Mouse (Mus musculus): ENCODE measurements around the gene Zfp986. TPM values are rescaled to one million over a fixed set of nuclear protein-coding genes. Genes with fewer than 3 reads are reported as not detected.
"Not testable (repeated sequence)": the region's sequence is repeated elsewhere in the genome, so short reads cannot be mapped to it uniquely, and the experiment has no call there.

Zfp986 gene
- total RNA-seq (2014; rRNA removed) (0.27 TPM in 1 of 2 replicates, not detected in the other), polyA plus RNA-seq (2015; fragmentation: Nextera tagmentation; extraction: Ambion mirVana) (not detected in 2 replicates)

DNA sequence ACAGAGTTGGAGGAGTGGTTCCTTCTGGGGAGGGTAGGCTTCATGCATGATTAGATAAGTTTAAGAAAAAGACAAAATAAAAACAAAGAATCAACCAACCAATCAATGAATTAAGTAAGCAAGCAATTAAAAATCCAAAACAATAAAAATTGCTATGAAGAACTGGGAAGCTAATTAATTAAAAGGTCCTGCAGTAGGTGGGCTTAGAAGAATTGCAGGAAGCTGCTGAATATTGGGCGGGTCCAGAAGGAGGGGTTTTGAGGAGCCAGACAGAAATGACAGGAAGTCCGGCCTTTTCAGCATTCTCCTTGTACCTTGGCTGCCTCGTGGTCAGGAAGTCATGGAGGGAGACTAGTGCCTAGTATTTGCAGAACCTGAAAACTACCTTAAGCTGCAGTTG, at the start of gene Zfp986:
Gene Zfp986, plus strand, starts transcription at position 301 of the 400 bp plus-strand sequence.
- H3K4me3 ChIP-seq (ENCODE audit: low read depth, low read length); H3K27me3 ChIP-seq (ENCODE audit: insufficient read depth, low read length); H3K4me2 ChIP-seq (ENCODE audit: low read depth, low read length, poor library complexity, severe bottlenecking); H3K27ac ChIP-seq (ENCODE audit: low read depth, low read length); H3K36me3 ChIP-seq (ENCODE audit: insufficient read depth, low read length); ATAC-seq (ENCODE audit: low FRiP score); H3K4me1 ChIP-seq (ENCODE audit: insufficient read depth, low read length); H3K9ac ChIP-seq (replicated peaks; ENCODE audit: low read length, poor library complexity, severe bottlenecking); H3K9me3 ChIP-seq (ENCODE audit: low read length); DNase-seq (ENCODE audit: low spot score): not testable (repeated sequence)
- WGBS = 80% methylated on average over 3 of the region's 3 CpGs

DNA sequence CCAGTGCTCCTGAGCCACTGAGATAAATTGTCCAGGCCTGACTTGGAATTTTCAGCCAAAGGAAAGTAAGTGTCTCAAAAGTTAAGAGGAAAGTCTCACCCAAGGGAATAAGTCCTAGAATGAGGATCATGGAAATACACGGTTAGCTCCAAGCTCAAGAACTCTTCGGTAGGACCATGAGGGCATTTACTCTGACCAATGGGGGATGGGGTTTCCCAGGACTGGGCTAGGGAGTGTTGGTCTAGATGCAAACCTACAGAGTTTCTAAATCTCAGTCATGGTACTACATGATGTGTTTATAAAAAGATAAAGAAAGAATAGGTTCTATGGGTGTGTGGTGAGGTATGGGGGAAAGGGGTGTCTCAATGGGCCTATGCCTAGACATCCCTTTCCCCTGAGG, 48.6 kb upstream of the Zfp986 start:
- not testable (repeated sequence) for H3K27ac ChIP-seq (ENCODE audit: low read depth, low read length); H3K4me3 ChIP-seq (ENCODE audit: low read depth, low read length); H3K27me3 ChIP-seq (ENCODE audit: insufficient read depth, low read length); H3K9ac ChIP-seq (replicated peaks; ENCODE audit: low read length, poor library complexity, severe bottlenecking); H3K4me2 ChIP-seq (ENCODE audit: low read depth, low read length, poor library complexity, severe bottlenecking); H3K9me3 ChIP-seq (ENCODE audit: low read length); H3K4me1 ChIP-seq (ENCODE audit: insufficient read depth, low read length); ATAC-seq (ENCODE audit: low FRiP score); DNase-seq (ENCODE audit: low spot score); H3K36me3 ChIP-seq (ENCODE audit: insufficient read depth, low read length)
- no CpG with 5 or more reads among the region's 2 CpGs for WGBS

GRCm38 (mm10) chr4:145825606-145826005, 43.0 kb upstream of the Zfp986 start:
- DNase-seq (ENCODE audit: low spot score); H3K4me2 ChIP-seq (ENCODE audit: low read depth, low read length, poor library complexity, severe bottlenecking); H3K36me3 ChIP-seq (ENCODE audit: insufficient read depth, low read length); H3K9me3 ChIP-seq (ENCODE audit: low read length); ATAC-seq (ENCODE audit: low FRiP score); H3K9ac ChIP-seq (replicated peaks; ENCODE audit: low read length, poor library complexity, severe bottlenecking); H3K27ac ChIP-seq (ENCODE audit: low read depth, low read length); H3K4me1 ChIP-seq (ENCODE audit: insufficient read depth, low read length); H3K4me3 ChIP-seq (ENCODE audit: low read depth, low read length); H3K27me3 ChIP-seq (ENCODE audit: insufficient read depth, low read length): not testable (repeated sequence)
- WGBS = 78% methylated on average over 3 of the region's 8 CpGs

- 92% methylated on average over 1 of the region's 14 CpGs for WGBS
- not testable (repeated sequence) for H3K36me3 ChIP-seq (ENCODE audit: insufficient read depth, low read length); H3K27me3 ChIP-seq (ENCODE audit: insufficient read depth, low read length); H3K9ac ChIP-seq (replicated peaks; ENCODE audit: low read length, poor library complexity, severe bottlenecking); H3K27ac ChIP-seq (ENCODE audit: low read depth, low read length); H3K4me2 ChIP-seq (ENCODE audit: low read depth, low read length, poor library complexity, severe bottlenecking); H3K4me1 ChIP-seq (ENCODE audit: insufficient read depth, low read length); H3K4me3 ChIP-seq (ENCODE audit: low read depth, low read length); H3K9me3 ChIP-seq (ENCODE audit: low read length); DNase-seq (ENCODE audit: low spot score)
- peak; percentile 58; the same call in 1 of the 2 replicates for ATAC-seq (ENCODE audit: low FRiP score)
Measured at GRCm38 (mm10) chr4:145831328-145832062, 37.1 kb upstream of the Zfp986 start.

- peak; percentile 29; the same call in 1 of the 2 replicates for ATAC-seq (ENCODE audit: low FRiP score)
- H3K27ac ChIP-seq (ENCODE audit: low read depth, low read length); H3K4me2 ChIP-seq (ENCODE audit: low read depth, low read length, poor library complexity, severe bottlenecking); DNase-seq (ENCODE audit: low spot score); H3K9ac ChIP-seq (replicated peaks; ENCODE audit: low read length, poor library complexity, severe bottlenecking); H3K36me3 ChIP-seq (ENCODE audit: insufficient read depth, low read length); H3K27me3 ChIP-seq (ENCODE audit: insufficient read depth, low read length); H3K4me3 ChIP-seq (ENCODE audit: low read depth, low read length); H3K4me1 ChIP-seq (ENCODE audit: insufficient read depth, low read length): not testable (repeated sequence)
- WGBS = 92% methylated on average over 6 of the region's 18 CpGs
- peaks cover 13% of the 10 kb centered on the region; the same call in 1 of the 2 replicates for H3K9me3 ChIP-seq (ENCODE audit: low read length)
Measured at GRCm38 (mm10) chr4:145836300-145836862, 32.2 kb upstream of the Zfp986 start.

DNA sequence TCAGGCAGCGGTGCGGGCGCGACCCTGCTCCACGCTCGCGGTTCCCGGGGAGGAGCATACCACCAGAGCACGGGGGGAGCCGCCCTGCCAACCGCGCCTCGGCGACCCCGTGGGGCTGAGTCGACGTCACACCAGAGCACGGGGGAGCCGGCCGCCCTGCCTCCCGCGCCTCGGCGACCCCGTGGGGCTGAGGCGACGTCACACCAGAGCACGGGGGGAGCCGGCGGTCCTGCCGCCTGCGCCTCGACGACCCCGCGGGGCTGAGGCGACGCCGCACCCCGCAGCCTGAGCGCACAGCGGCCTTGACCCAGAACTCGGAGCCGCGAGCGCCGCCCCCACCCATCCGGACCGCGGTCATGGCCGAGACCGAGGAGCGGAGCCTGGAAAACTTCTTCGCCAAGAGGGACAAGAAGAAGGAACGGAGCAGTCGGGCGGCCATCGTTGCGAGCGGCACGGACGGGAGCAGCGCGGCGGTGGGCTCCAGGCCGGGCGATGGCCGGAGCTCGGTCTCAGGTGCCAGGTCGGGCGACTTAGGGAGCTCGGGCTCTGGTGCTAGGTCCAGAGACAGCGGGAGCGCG, 31.6 kb upstream of the Zfp986 start:
- not testable (repeated sequence) for H3K27ac ChIP-seq (ENCODE audit: low read depth, low read length); H3K4me3 ChIP-seq (ENCODE audit: low read depth, low read length); DNase-seq (ENCODE audit: low spot score); H3K4me2 ChIP-seq (ENCODE audit: low read depth, low read length, poor library complexity, severe bottlenecking); H3K27me3 ChIP-seq (ENCODE audit: insufficient read depth, low read length); H3K9ac ChIP-seq (replicated peaks; ENCODE audit: low read length, poor library complexity, severe bottlenecking); H3K4me1 ChIP-seq (ENCODE audit: insufficient read depth, low read length); H3K36me3 ChIP-seq (ENCODE audit: insufficient read depth, low read length)
- WGBS = 69% methylated on average over 46 of the region's 75 CpGs
- H3K9me3 ChIP-seq (ENCODE audit: low read length) = peaks cover 13% of the 10 kb centered on the region; the same call in 1 of the 2 replicates
- peak; percentile 82 for ATAC-seq (ENCODE audit: low FRiP score)

- H3K4me2 ChIP-seq (ENCODE audit: low read depth, low read length, poor library complexity, severe bottlenecking); H3K27ac ChIP-seq (ENCODE audit: low read depth, low read length); DNase-seq (ENCODE audit: low spot score); H3K4me3 ChIP-seq (ENCODE audit: low read depth, low read length); H3K9ac ChIP-seq (replicated peaks; ENCODE audit: low read length, poor library complexity, severe bottlenecking); H3K4me1 ChIP-seq (ENCODE audit: insufficient read depth, low read length); H3K9me3 ChIP-seq (ENCODE audit: low read length); H3K36me3 ChIP-seq (ENCODE audit: insufficient read depth, low read length); H3K27me3 ChIP-seq (ENCODE audit: insufficient read depth, low read length): not testable (repeated sequence)
- ATAC-seq (ENCODE audit: low FRiP score) = peak; percentile 64
Measured at GRCm38 (mm10) chr4:145846793-145847192, 21.8 kb upstream of the Zfp986 start.

DNA sequence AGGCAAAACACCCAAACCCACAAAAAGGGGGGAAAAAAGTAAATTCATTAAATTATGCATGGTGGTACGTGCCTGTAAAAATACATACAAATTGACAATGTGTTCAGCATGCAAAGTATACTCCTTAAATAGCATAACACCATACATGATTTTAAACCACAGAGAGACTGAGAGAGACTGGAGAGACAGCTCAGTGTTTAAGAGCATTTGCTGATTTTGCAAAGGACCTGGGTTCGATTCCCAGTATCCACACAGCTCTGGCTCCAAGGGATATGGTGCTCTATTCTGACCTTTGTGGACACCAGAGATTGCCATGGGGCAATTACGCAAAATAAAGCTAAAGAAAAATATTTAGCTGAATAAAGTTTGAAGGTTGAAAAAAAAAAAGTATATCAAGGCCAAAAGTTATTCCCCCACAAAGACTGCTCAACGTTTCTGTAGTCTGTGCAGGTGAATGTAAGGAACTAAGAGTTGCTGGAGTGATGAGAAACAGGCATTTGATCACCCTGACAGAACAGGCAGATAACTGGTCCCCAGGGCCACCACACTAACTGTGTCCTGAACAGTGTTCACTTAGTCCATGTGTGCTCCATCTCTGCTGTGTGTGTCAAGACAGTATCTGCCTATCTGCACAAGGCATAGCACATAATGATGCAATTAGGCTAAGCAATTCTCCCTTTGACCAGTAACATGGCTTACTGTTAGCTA, 20.3 kb upstream of the Zfp986 start:
- H3K9me3 ChIP-seq (ENCODE audit: low read length); H3K36me3 ChIP-seq (ENCODE audit: insufficient read depth, low read length); H3K4me2 ChIP-seq (ENCODE audit: low read depth, low read length, poor library complexity, severe bottlenecking); H3K9ac ChIP-seq (replicated peaks; ENCODE audit: low read length, poor library complexity, severe bottlenecking); H3K27ac ChIP-seq (ENCODE audit: low read depth, low read length); H3K4me3 ChIP-seq (ENCODE audit: low read depth, low read length); H3K4me1 ChIP-seq (ENCODE audit: insufficient read depth, low read length); DNase-seq (ENCODE audit: low spot score); H3K27me3 ChIP-seq (ENCODE audit: insufficient read depth, low read length): not testable (repeated sequence)
- peak; percentile 18; the same call in 1 of the 2 replicates for ATAC-seq (ENCODE audit: low FRiP score)
- WGBS = 62% methylated on average over 3 of the region's 4 CpGs
